In the genomic region with DNA sequence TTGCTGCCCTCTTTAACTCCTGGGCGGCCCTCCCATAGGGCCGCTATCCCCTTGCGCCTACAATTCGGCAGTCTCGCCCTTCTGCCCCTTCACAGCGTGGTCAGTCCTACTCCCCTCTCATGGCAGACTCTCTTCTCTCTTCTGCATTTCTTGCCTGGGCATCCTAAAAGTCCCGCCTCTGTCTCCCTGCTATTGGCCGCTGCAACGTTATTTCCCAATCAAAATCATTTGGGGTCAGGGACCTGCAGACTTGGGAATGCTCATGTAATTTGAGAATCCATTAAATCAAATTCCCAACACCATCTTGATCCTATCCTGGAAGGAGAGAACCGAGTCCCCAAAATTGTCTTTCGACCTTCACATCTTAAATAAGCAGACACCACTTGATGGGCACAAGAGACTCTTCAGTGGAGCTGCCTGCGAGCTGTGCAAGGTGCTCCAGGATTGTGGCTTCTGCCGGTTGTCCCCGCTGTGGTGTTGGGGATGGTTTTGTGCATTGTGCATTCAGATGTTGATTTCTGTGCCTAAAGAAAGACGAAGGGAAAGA, we compare ENCODE assay signal across 40 mouse cellular contexts. TPM values are rescaled to one million over a fixed set of nuclear protein-coding genes. Genes with fewer than 3 reads are reported as not detected.
"Had no signal": no experiment of that assay in that cellular context is flagged by ENCODE, and none has a peak within 500 bp of the region (broad histone marks: within the 10 kb centered on the region; RNA-seq: fewer than 3 reads in every experiment).

No protein-coding gene starts in this region.

- H3K4me3 ChIP-seq: gastrocnemius, adult 2 months; heart, embryonic 13.5 days; heart, embryonic 15.5 days; hindbrain, embryonic 10.5 days; hindbrain, embryonic 12.5 days; kidney, embryonic 15.5 days; layer of hippocampus, adult 2 months; left cerebral cortex, adult 2 months; limb, embryonic 13.5 days; limb, embryonic 15.5 days; liver, embryonic 12.5 days had no signal

- H3K9ac ChIP-seq: heart, embryonic 13.5 days; heart, embryonic 15.5 days; hindbrain, embryonic 12.5 days; hindbrain, embryonic 14.5 days; kidney, embryonic 15.5 days; limb, embryonic 13.5 days; limb, embryonic 15.5 days; liver, embryonic 12.5 days; liver, embryonic 14.5 days had no signal

- H3K36me3 ChIP-seq: heart, embryonic 13.5 days; heart, embryonic 15.5 days; hindbrain, embryonic 10.5 days; hindbrain, embryonic 12.5 days; kidney, embryonic 15.5 days; limb, embryonic 13.5 days; limb, embryonic 15.5 days; liver, embryonic 12.5 days had no signal

- H3K27me3 ChIP-seq: heart, embryonic 13.5 days; heart, embryonic 15.5 days; hindbrain, embryonic 12.5 days; kidney, embryonic 15.5 days; limb, embryonic 13.5 days; limb, embryonic 15.5 days had no signal

- H3K4me1 ChIP-seq: heart, embryonic 13.5 days; heart, embryonic 15.5 days; liver, embryonic 12.5 days had no signal

- H3K27ac ChIP-seq: gastrocnemius, adult 2 months; heart, embryonic 13.5 days; heart, embryonic 15.5 days; hindbrain, embryonic 10.5 days; hindbrain, embryonic 12.5 days; hindbrain, embryonic 14.5 days; kidney, embryonic 15.5 days; kidney, postnatal 0 days; layer of hippocampus, adult 2 months; left cerebral cortex, adult 2 months; limb, embryonic 13.5 days; limb, embryonic 15.5 days; liver, embryonic 12.5 days; liver, embryonic 14.5 days had no signal

- H3K9me3 ChIP-seq: heart, embryonic 15.5 days; limb, embryonic 15.5 days had no signal

- DNase-seq: gastrocnemius, adult 2 months; gastrocnemius, postnatal 10 days; gastrocnemius, postnatal 25 days; heart, adult 18-20 months; heart, postnatal 14 days; heart, postnatal 4 days; kidney, adult 11 months; kidney, adult 2 months; kidney, adult 9 months; kidney, postnatal 14 days; kidney, postnatal 36 days; left cerebral cortex, postnatal 4 days had no signal

RNA-seq across cellular contexts. Expression of a gene that starts 54.9 kb away (rescaled TPM):
- total RNA-seq: gastrocnemius, adult 2 months; gastrocnemius, postnatal 10 days; gastrocnemius, postnatal 25 days; gastrocnemius, postnatal 4 days; granulocyte monocyte progenitor cell, adult 5-6 weeks; heart, adult 18-20 months; heart, adult 8-10 months; heart, postnatal 14 days; heart, postnatal 4 days; layer of hippocampus, adult 2 months; layer of hippocampus, postnatal 10 days; layer of hippocampus, postnatal 25 days; left cerebral cortex, adult 2 months; left cerebral cortex, postnatal 10 days; left cerebral cortex, postnatal 25 days; left cerebral cortex, postnatal 4 days; liver, adult 2 months had no signal
- polyA plus RNA-seq: heart, embryonic 11.5 days; heart, embryonic 13.5 days; heart, embryonic 15.5 days; heart, postnatal 0 days; hindbrain, embryonic 10.5 days; hindbrain, embryonic 12.5 days; hindbrain, embryonic 14.5 days; hindbrain, embryonic 16.5 days; intestine, embryonic 14.5 days; intestine, embryonic 16.5 days; kidney, embryonic 15.5 days; kidney, postnatal 0 days; large intestine, adult 2 months; limb, embryonic 11.5 days; limb, embryonic 13.5 days; limb, embryonic 15.5 days; liver, adult 2 months; liver, embryonic 12.5 days; liver, embryonic 14.5 days had no signal
